Mouse (Mus musculus) urinary bladder, adult 2 months (tissue): ENCODE data around the gene Zc3h18. TPM values are rescaled to one million over a fixed set of nuclear protein-coding genes. Genes with fewer than 3 reads are reported as not detected.
A peak's percentile ranks its signal among the peaks of the same experiment; 100 is the strongest.

Experiments
- DNase-seq: peaks from one replicate; pipeline ENCODE4 v3.0.0; 2022; ENCODE audit warnings: low spot score
- polyA plus RNA-seq: library from polyadenylated mRNA; depleted of rRNA; stranded (reverse); fragments of >200 nt; gene quantifications from 2 replicates; pipeline ENCODE4 v1.2.3, GENCODE M21; 2012

Zc3h18 gene
- polyA plus RNA-seq, 1 experiment: 26.4 TPM

DNA sequence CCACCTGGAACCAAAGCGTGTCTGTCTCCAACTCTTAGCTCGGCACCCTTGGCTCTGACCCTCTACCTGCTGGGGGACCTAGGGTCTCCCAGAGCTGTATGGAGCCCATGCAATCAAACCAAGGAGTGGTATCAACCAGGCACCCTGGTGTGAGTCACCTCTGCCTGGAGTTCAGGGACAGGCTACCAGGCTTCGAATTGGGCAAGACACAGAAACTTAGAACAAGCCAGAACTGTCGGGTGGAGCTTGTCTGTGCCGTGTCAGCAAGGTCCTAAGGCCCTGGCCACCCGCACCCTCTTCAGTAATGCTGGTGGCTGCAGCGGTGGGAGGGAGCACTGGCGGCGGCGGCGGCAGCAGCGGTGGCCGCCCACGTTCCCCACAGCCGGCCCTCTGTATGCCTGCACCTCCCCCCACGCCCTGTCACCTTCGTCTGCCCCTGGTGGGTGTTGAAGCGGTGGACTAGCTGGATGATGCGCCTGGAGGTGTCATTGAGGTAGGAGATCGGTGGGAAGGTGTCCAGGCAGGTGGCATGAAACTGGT, 60.2 kb downstream of the Zc3h18 start:
- DNase-seq: no peak

DNA sequence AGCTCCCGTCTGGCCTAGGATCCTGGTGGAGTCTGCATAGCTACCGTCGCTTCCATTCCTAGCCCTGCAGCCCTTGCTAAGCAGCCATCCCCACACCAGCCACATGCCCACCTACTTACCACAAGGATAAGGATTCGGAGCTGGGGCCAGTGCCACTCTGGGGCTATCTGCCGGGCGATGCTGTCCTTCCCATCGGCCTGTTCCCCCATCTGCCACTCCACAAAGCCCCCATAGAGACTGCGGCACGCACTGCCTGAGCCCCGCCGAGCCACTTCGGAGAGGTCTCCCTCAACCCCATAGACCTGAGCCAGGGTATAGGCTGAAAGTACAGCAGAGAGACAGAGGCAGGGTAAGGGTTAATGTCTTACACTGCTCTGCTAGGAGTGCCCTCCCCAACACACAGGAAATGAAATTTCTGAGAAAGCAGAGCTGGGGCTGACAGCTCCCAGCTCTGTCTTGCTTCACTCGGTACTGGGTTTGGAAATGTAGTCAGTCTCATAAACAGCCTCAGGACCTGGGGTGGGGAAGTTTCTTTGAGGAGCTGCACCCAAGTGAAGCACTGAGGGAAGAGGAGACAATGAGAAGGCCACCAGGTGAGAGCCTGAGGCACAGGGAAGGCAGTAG, 61.4 kb downstream of the Zc3h18 start:
- no peak for DNase-seq

- no peak for DNase-seq
Measured at GRCm38 (mm10) chr8:122439336-122439735, 62.9 kb downstream of the Zc3h18 start.

- no peak for DNase-seq
Measured at GRCm38 (mm10) chr8:122441326-122441725, 64.9 kb downstream of the Zc3h18 start.

- no peak for DNase-seq
Measured at GRCm38 (mm10) chr8:122442356-122442755, 65.9 kb downstream of the Zc3h18 start.

DNA sequence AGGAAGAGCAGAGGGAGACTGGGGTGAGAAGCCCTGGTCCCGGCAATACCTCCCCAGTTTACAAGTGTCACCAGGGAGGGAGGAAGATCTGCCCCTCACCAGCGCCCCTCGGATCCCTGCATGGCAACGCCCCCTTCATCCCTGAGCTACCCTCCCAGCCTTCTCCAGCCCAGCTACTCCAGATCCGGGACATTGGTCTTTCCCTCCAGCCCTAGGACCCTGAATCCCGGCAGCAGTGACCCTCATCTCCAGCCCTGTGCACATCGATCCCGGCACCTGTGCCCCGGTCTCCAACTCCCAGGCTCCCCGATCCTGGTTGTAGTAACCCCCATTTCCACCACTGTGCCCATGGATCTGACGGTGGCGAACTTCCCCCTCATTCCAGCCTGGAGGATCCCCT, 66.4 kb downstream of the Zc3h18 start:
- DNase-seq: no peak

GRCm38 (mm10) chr8:122443262-122444006, 67.0 kb downstream of the Zc3h18 start, which contains the start of gene Mvd:
TSS of gene Mvd (minus strand) at chr8:122443422.
- peak; percentile 93 for DNase-seq

- DNase-seq: peak; percentile 77
Measured at GRCm38 (mm10) chr8:122444058-122444748, 67.8 kb downstream of the Zc3h18 start.

DNA sequence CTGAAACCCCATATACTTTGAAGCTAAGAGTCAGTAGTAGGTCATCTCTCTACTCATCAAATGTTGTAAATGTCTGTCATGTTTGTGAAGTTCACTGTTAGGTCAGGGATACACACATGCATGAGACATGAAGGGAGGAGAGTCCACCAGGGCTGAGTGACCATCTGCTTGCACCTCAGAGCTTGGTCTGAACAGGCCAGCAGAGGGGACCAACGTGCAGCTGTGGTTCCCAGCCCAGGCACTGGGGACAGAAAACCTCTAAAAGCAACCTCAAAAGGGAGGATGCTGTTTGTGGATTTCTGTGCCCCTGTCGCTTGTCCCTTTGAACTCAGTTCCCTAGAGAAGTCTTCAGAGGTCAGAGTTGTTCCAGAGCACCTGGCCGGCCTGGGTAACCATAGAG, 68.8 kb downstream of the Zc3h18 start:
- DNase-seq: no peak

- no peak for DNase-seq
Measured at GRCm38 (mm10) chr8:122451161-122451703, 74.8 kb downstream of the Zc3h18 start.

- DNase-seq: no peak
Measured at GRCm38 (mm10) chr8:122452154-122452553, 75.7 kb downstream of the Zc3h18 start.

- DNase-seq: no peak
Measured at GRCm38 (mm10) chr8:122454409-122454808, 78.0 kb downstream of the Zc3h18 start.

GRCm38 (mm10) chr8:122457171-122457570, 80.8 kb downstream of the Zc3h18 start:
- DNase-seq: peak; percentile 54

- DNase-seq: no peak
Measured at GRCm38 (mm10) chr8:122459218-122459900, 83.0 kb downstream of the Zc3h18 start.

- no peak for DNase-seq
Measured at GRCm38 (mm10) chr8:122459990-122460389, 83.6 kb downstream of the Zc3h18 start.

GRCm38 (mm10) chr8:122460524-122461472, 84.4 kb downstream of the Zc3h18 start, which contains the start of gene Snai3:
TSS of gene Snai3 (minus strand) at chr8:122460733.
- peak; percentile 67 for DNase-seq

DNA sequence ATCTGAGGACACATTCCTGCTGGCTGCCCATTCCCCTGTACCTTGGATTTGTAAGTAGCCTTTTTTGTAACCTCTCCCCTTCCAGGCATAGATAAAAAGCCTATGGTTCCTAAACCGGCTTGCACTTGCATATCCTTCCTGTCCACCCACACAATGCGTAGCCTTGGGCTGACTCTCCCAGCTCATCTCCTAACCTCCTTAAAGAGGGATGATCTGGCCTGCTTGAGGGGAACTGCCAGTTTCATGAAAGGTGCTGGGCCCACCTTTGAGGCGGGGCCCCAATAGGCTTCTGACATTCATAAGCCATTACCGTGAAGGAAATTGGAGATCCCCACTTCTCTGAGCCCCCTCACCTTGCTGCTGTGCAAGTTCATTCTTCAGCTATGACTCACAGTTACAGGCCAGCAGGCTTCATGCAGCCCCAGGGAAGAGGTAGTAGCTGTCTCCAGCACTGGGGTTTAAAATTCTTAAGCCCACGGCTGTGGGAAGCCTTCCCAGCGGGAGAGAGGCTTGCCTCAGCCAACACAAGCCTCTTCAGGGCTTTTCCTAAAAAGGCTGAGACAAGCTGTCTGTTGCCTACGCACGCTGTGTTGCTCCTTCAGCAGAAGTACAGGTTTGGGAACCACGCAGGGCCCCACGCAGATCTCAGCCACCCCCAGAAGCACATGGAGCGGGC, 85.2 kb downstream of the Zc3h18 start:
- DNase-seq: no peak

GRCm38 (mm10) chr8:122462510-122462909, 86.1 kb downstream of the Zc3h18 start:
- DNase-seq: no peak
